Mouse (Mus musculus) heart, adult 2 months (tissue): ENCODE data around the gene Habp4.

Experiments used
- CTCF ChIP-seq: fragments of 200-600 bp; IDR thresholded peaks from 2 replicates; pipeline ENCODE4 v1.8.1; 2022; ENCODE audit warnings: antibody characterized with exemption, mild to moderate bottlenecking, moderate library complexity
- POLR2A ChIP-seq: fragments of 200-500 bp; IDR thresholded peaks from 2 replicates; pipeline ENCODE4 v1.6.1; 2011; ENCODE audit warnings: mild to moderate bottlenecking, low read depth, low read length, control low read depth; ENCODE audit not compliant: insufficient read depth

DNA sequence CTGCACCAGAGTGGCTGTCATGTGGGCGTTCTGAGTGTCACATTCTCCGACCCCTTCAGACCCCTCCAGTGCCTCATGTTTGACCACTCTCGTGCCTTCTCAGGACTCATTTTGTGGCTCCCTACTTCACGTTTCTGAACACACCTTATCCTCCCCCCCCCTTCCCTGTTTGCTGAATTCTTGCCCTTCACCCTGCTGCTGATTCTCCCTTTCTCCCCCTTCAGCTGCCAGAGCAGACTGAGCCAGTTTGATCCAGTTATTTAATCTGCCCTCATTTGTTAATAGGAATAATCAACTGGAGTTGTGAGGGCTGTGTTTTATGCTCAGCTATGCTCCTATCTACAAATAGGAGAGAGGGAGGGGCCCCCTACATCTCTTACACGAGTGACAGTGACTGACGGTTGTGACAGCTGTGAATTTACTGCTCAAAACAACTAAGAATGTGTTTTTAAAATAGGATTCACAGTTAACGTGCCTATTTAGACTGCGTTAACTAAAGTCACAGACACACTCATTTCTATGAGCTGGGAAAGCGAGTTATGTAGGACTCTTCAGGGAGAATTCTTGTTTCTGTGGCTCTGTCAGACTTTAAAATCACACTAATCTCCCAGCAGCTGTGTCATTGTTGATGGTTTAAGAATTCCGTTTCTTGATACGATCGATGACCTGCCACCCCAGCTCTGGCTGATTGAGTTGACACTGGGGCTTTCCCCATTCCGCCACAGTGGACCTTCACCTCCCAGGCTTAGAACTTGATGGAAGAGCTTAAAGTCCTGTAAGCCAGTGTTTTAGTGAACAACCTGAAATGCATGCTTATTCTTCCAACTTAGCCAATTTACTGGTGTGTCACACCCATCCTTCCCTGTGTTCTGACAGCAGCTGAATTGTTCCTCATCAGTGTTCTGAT, 17.4 kb downstream of the Habp4 start:
- no peak for TF ChIP-seq POLR2A
- no peak for TF ChIP-seq CTCF
